Mouse (Mus musculus) hindbrain, postnatal 0 days (tissue): ENCODE measurements around the gene Casp8. TPM values are rescaled to one million over a fixed set of nuclear protein-coding genes. Genes with fewer than 3 reads are reported as not detected.
"Not testable (repeated sequence)": the region's sequence is repeated elsewhere in the genome, so short reads cannot be mapped to it uniquely, and the experiment has no call there.

ENCODE experiments used
- ATAC-seq: fragments of 200-750 bp; cut with Nextera tagmentation; 2 replicates; pipeline ENCODE4 v1.8.0; 2017; ENCODE audit warnings: mild to moderate bottlenecking, moderate TSS enrichment, moderate library complexity
- DNase-seq: peaks from one replicate; pipeline ENCODE4 v3.0.0-alpha.2; 2015; ENCODE audit warnings: low spot score
- H3K27ac ChIP-seq: fragments of 300-500 bp; sonication (generic); 2 replicates; pipeline ENCODE4 v1.5.1; 2014; ENCODE audit warnings: mild to moderate bottlenecking
- H3K27me3 ChIP-seq: fragments of 300-500 bp; sonication (generic); 2 replicates; pipeline ENCODE4 v1.6.1; 2014; ENCODE audit warnings: low read length, mixed read lengths; ENCODE audit not compliant: insufficient read depth
- H3K36me3 ChIP-seq: fragments of 300-500 bp; sonication (generic); 2 replicates; pipeline ENCODE4 v1.6.1; 2014; ENCODE audit warnings: low read length, mixed read lengths; ENCODE audit not compliant: insufficient read depth
- H3K4me1 ChIP-seq: fragments of 300-500 bp; sonication (generic); 2 replicates; pipeline ENCODE4 v1.6.1; 2014; ENCODE audit warnings: antibody characterized with exemption, low read length, mixed read lengths; ENCODE audit not compliant: insufficient read depth
- H3K4me2 ChIP-seq: fragments of 300-500 bp; sonication (generic); 2 replicates; pipeline ENCODE4 v1.6.1; 2014; ENCODE audit warnings: low read depth, mild to moderate bottlenecking, low read length, moderate library complexity, mixed read lengths
- H3K4me3 ChIP-seq: fragments of 300-500 bp; sonication (generic); 2 replicates; pipeline ENCODE4 v1.5.1; 2014; ENCODE audit warnings: low read length
- H3K9ac ChIP-seq: fragments of 300-500 bp; sonication (generic); replicated peaks from 2 replicates; pipeline ENCODE4 v1.6.1; 2014; ENCODE audit warnings: mild to moderate bottlenecking, low read length, moderate library complexity, mixed read lengths
- H3K9me3 ChIP-seq: fragments of 300-500 bp; sonication (generic); 2 replicates; pipeline ENCODE4 v1.6.1; 2016; ENCODE audit warnings: low read length, mixed read lengths
- CTCF ChIP-seq: IDR thresholded peaks from 2 replicates; pipeline ENCODE4 v1.5.1; 2016; ENCODE audit warnings: antibody characterized with exemption, control low read depth, low read depth
- WGBS: fragments of 180-500 bp; shearing (Covaris S2); extraction: QIAGEN DNeasy Blood & Tissue Kit; methylation state at CpG from one replicate; pipeline ENCODE4 v1.1.7; 2014; 5-methylcytosine and 5-hydroxymethylcytosine counted together
- polyA plus RNA-seq: library from polyadenylated mRNA; unstranded; fragments of >200 nt; fragmentation: Nextera tagmentation; extraction: Ambion mirVana; gene quantifications from 2 replicates; pipeline ENCODE4 v1.2.1, GENCODE M21; 2015
- total RNA-seq: library from RNA; depleted of rRNA; stranded (reverse); fragments of >200 nt; gene quantifications from 2 replicates; pipeline ENCODE4 v1.2.3, GENCODE M21; 2014

Gene Casp8
- total and polyA plus RNA-seq, 2 experiments from 2014 or later = 3.0 to 5.4 TPM

GRCm38 (mm10) chr1:58798911-58799310 lies 3.7 kb downstream of the Casp8 start:
- DNase-seq (no peak), ATAC-seq (no peak)
- no peak overlapping the region for H3K4me2 ChIP-seq
- WGBS = 98% methylated on average over 4 of the region's 4 CpGs
- no peak overlapping the region for H3K27ac ChIP-seq
- no peaks in the 10 kb centered on the region for H3K9me3 ChIP-seq
- no peaks in the 10 kb centered on the region for H3K36me3 ChIP-seq
- no peak for TF ChIP-seq CTCF
- H3K4me1 ChIP-seq = no peaks in the 10 kb centered on the region
- no peak overlapping the region for H3K4me3 ChIP-seq
- H3K27me3 ChIP-seq = no peaks in the 10 kb centered on the region
- H3K9ac ChIP-seq = no peak overlapping the region

- H3K27ac ChIP-seq, H3K36me3 ChIP-seq, H3K27me3 ChIP-seq, H3K9ac ChIP-seq, ATAC-seq, H3K9me3 ChIP-seq, H3K4me3 ChIP-seq, DNase-seq, H3K4me1 ChIP-seq, H3K4me2 ChIP-seq: not testable (repeated sequence)
- 61% methylated on average over 7 of the region's 7 CpGs for WGBS
These were observed 5.5 kb downstream of the Casp8 start for GRCm38 (mm10) chr1:58800644-58801043.

GRCm38 (mm10) chr1:58801558-58802285 lies 6.5 kb downstream of the Casp8 start:
- H3K4me3 ChIP-seq = no peak overlapping the region
- H3K27ac ChIP-seq = no peak overlapping the region
- H3K9me3 ChIP-seq = no peaks in the 10 kb centered on the region
- 92% methylated on average over 8 of the region's 8 CpGs for WGBS
- ATAC-seq = no peak
- no peak overlapping the region for H3K9ac ChIP-seq
- no peaks in the 10 kb centered on the region for H3K4me1 ChIP-seq
- no peaks in the 10 kb centered on the region for H3K36me3 ChIP-seq
- no peak overlapping the region for H3K4me2 ChIP-seq
- DNase-seq = no peak
- H3K27me3 ChIP-seq = no peaks in the 10 kb centered on the region
- no peak for TF ChIP-seq CTCF

GRCm38 (mm10) chr1:58802322-58803273 lies 7.4 kb downstream of the Casp8 start:
- H3K9ac ChIP-seq = no peak overlapping the region
- no peaks in the 10 kb centered on the region for H3K36me3 ChIP-seq
- H3K27ac ChIP-seq = no peak overlapping the region
- no peak overlapping the region for H3K4me2 ChIP-seq
- H3K9me3 ChIP-seq = no peaks in the 10 kb centered on the region
- peak; percentile 36 for TF ChIP-seq CTCF
- 79% methylated on average over 18 of the region's 18 CpGs for WGBS
- H3K4me3 ChIP-seq = no peak overlapping the region
- no peaks in the 10 kb centered on the region for H3K27me3 ChIP-seq
- no peak for ATAC-seq
- DNase-seq = peak; percentile 12
- H3K4me1 ChIP-seq = no peaks in the 10 kb centered on the region

- TF ChIP-seq CTCF = no peak
- Histone ChIP-seq H3K4me1 (no peaks in the 10 kb centered on the region), H3K27me3 (no peaks in the 10 kb centered on the region), H3K9ac (no peak overlapping the region), H3K27ac (no peak overlapping the region), H3K4me2 (no peak overlapping the region), H3K9me3 (no peaks in the 10 kb centered on the region), H3K4me3 (no peak overlapping the region), H3K36me3 (no peaks in the 10 kb centered on the region)
- ATAC-seq (no peak), DNase-seq (no peak)
- 94% methylated on average over 6 of the region's 6 CpGs for WGBS
These were observed 8.4 kb downstream of the Casp8 start for GRCm38 (mm10) chr1:58803531-58803930.

- WGBS = 80% methylated on average over 3 of the region's 3 CpGs
- H3K27ac ChIP-seq = no peak overlapping the region
- H3K27me3 ChIP-seq = no peaks in the 10 kb centered on the region
- no peak for DNase-seq
- no peak overlapping the region for H3K4me3 ChIP-seq
- H3K4me2 ChIP-seq = no peak overlapping the region
- TF ChIP-seq CTCF = no peak
- H3K9me3 ChIP-seq = no peaks in the 10 kb centered on the region; the same call in 1 of the 2 replicates
- H3K36me3 ChIP-seq = no peaks in the 10 kb centered on the region
- H3K4me1 ChIP-seq = no peaks in the 10 kb centered on the region
- no peak overlapping the region for H3K9ac ChIP-seq
- no peak for ATAC-seq
These were observed 11.5 kb downstream of the Casp8 start for GRCm38 (mm10) chr1:58806651-58807050.
